Mouse (Mus musculus) kidney, adult 11 months (tissue): Measurements from ENCODE around the gene Atp6v1d.

Experiments used
- DNase-seq: peaks from one replicate; pipeline ENCODE4 v3.0.0; 2022

Atp6v1d gene

DNA sequence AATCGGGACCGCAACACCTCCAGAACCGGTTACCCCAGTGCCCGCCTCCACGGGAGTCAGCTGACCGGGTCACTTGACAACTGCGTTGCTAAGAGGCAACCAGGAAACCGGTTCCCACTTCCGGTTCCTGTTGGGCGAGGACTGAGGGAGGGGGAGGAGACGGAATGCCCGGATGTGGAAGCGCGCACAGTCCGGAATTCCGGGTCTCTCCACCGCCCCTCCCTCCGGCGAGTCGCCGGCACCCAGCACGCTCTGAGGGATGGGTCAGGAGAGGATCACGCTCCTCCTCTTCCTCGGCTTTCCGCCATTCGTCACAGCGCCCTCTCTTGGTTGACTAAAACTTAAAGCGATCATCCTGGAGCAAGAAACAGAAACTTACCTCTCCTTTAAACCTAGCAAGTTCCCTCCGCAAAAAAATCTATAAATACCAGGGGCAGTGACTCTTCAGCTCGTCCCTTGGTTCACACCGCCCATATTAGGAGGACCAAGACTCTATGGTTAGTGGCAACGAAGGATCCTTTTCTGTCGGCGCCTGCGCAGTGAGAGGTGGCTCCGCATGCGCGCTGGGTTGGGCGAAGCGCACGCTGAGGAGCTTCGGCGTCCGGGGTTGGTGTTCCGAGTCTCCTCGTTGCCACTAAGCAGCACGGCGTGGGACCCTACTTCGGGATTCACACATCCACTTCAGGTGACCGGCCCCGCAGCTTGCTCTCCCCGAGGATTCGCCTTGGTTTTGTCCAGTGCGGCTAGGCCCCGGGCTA, at the start of gene Atp6v1d, which contains the start of gene Eif2s1:
Gene Atp6v1d, minus strand, starts transcription at position 143 of the 758 bp plus-strand sequence.
Gene Eif2s1, plus strand, starts transcription at position 324 of the 758 bp plus-strand sequence.
- DNase-seq: peak; percentile 99

DNA sequence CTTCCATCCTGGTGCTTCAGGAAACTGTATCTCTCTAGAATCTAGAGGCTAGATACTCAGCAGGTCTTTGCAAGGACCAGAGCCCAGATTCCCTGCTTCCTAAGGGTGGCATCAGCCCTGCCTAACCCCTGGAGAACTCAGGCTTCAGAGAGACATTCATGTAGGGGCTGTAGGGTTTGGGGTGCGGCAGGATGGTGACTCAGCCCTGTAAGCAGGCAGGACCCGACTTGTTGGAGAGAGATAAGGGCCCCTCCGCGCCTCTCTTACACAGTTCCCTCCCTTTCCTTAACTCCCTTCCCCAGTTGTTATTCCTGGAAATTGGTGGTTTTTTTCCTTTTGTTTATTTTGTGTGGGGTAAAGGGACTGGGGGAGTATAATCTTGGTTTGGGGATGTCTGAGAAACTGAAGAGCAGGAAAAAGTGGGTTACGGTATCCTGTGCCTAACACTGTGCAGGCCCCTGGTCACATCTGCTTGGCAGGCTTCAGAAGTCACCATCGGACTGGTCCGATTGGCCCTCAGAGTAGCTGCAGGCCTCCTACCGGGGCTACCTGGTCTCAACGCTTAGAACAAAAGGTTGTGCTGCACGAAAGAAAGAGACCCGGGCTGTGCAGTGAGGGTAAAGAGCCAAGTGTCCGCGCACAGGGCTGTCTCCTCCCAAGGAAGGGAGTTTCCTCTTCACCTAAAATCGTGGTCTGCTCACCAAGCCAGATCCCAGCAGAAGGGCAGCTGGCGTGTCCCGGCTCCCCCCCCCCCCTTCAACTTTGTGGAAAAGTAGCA, 49.4 kb upstream of the Atp6v1d start:
- no peak for DNase-seq

DNA sequence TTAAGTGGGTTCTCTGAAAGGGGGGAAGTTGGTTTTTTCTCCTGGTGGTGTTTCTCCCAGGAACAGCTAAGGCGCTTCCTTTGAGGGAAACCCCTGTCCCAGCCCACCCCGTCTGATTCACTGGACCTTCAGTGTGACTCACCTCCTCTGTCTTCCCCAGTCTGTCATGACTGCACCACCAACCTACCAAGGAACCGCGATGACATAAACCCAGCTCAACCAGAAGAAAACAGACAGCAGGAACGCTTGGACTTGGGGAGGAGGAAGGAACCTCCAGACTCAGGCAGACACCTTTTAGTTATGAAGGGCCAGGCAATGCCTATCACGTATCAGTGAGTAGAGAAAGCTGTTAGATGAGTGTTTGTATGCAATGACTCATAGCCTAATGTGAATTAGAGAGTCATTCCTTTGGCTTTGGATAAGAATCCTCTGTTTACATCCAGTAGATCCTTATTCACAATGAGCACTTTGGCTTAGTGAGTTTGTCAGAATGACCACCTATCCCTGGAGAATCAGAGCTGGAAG, 46.7 kb upstream of the Atp6v1d start:
- DNase-seq: no peak

DNA sequence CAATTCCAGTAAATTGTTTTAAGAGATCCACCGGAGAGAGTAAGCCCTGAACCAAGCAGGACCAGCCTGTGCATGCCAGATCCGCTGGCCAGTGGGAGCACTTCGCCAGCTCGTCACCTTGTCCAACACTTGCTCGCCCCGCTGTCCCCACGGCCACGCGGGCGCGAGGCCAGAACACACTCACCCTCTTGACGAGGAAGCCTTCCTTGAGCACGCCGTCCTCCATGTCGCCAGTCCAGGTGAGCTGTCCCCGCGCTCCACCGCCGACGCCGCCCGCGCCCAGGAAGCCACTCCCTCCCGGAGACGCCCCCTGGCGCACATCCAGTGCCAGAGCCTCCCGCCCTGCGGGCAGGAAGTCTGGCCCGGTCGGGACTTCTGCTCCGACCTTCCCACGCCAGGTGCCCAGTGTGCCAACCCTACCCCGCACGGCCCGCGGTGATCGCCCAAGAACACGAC, 45.3 kb upstream of the Atp6v1d start, which contains the start of gene Plek2:
Gene Plek2, minus strand, starts transcription at position 258 of the 456 bp plus-strand sequence.
- DNase-seq: peak; percentile 71

DNA sequence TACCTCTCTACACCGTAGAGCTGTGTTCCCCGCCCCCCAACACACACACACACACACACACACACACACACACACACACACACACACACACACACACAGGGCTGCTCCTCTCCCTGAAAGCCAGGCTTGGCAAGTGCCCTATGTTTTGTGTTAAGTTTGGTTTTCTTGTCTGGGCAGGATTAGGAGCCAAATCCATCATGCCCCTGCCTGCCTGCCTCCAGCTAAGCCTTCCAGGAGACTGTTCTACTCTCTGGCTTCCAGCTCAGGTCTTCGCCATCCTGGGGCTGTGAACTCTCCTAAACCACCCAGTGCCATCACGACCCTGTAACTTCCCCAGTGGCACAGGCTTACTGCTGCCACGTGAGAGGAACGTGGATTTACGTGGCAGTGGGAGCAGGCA, 43.1 kb upstream of the Atp6v1d start:
- DNase-seq: no peak

DNA sequence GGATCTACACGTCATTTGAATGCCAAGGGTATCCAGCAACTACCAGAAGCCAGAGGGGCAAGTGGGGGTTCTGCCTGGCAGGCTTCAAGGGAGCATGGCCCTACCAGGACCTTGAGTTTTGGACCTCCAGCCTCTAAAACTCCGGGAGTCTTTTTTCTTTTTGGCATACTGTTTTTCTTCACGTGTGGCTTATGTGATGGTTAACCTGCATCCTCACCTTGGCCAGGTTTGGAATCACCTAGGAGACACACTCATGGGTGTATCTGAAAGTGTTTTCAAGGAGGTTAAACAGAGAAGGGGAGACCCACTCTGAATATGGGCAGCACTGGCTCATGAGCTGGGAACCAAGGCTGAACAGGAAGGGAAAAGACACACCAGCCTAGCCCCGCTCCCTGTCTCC, 41.9 kb upstream of the Atp6v1d start:
- no peak for DNase-seq

DNA sequence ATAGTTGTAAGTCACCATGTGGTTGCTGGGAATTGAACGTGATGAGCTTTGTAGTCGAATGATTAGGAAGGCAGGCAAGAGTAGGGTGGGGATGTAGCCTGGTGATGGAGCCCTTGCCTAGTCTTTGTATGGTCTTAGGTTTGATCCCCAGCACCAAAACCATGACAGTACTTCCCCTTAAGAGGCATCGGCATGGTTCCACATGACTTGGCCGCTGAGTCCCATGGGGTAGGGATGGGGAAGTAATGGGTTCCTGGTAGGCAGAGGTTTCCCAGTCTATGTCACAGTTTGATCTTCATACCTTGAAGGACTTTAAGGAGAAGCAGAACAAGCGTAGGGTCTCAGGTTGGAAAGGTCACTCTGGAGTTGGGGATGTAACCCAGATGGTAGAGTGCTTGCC, 40.0 kb upstream of the Atp6v1d start:
- no peak for DNase-seq

DNA sequence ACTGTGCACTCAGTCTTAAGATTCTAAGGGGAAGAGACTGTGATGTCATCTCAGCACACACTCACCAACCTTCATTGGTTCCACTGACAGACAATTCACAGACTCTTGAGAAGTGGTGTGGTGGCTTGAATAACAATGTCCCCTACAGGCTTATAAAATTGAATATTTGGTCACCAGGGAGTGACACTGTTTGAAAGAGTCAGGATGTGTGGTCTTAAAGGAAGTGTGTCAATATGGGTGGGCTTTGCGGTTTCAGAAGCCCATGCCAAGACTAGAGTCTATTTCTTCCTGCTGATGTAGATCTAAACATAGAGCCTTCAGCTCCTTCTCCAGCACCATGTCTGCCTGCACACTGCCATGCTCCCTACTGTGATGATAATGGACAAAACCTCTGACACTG, 36.4 kb upstream of the Atp6v1d start:
- DNase-seq: no peak

DNA sequence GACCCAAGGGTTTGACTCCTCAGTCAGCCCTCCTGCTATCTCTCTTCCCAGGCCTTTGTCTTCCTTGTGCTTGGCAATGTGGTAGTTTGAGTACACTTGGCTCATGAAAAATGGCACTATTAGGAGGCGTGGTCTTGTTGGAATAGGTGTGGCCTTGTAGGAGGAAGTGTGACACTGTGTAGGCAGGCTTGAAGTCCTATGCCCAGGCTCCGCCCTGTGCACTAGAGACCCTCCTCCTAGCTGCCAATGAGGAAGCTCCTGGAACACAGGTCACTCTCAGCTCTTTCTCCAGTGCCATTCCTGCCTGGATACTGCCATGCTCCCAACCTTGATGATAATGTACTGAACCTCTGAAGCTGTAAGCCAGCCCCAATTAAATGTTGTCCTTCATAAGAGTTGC, 29.7 kb upstream of the Atp6v1d start:
- DNase-seq: no peak

DNA sequence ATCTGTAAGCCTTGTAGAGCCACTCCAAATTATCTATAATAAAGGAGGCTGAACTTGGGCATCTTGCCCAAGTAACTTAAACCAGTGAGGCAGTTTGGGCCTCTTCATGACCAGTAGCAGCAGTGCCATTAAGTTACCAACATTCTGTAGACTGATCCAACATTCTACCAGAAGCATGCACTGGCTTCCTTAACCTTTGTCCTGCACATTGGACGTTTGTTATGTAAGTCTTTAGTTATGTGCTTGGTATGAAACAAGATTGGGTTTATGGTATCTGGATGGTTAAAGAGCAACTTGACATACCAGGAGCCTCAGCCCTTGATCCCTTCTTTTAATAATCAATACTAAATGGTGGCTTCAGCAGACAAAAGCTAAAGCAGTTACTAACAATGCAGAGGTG, 28.6 kb upstream of the Atp6v1d start:
- peak; percentile 31 for DNase-seq

DNA sequence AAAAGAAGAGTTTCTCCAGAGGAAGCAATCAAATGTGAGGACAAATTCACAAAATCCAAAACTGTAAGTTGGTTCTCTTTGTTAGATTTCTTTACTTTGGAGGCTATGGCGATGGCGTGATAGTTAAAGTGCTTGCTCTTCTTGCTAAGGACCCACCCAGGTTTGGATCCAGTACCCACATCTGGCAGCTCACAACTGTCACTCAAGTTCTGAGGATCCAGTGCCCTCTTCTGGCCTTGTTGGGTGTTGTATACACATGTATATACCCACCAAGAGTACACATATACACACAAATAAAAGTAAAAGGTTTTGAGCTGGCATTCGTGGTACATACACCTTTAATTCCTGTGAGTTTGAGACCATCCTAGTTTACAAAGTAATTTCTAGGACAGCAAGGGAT, 13.1 kb upstream of the Atp6v1d start:
- no peak for DNase-seq

DNA sequence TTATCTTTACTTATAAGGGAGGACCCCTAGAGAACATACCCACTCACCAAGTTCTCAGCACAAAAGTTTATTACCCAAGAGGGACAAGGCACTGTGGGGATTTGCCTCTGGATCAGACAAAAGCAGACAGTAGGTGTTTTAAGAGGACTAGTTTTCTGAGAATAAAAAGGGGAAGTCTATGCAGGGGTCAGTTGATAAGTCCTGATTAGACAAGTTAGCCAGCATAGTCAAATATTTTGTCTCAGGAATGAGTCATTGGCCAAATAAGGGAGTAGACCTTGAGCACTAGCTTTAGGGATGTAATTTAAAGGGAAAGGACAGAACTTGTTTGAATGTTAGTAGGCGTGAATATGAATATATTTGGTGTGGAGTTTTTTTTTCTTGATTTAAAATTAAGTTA, 6.7 kb upstream of the Atp6v1d start:
- DNase-seq: no peak

DNA sequence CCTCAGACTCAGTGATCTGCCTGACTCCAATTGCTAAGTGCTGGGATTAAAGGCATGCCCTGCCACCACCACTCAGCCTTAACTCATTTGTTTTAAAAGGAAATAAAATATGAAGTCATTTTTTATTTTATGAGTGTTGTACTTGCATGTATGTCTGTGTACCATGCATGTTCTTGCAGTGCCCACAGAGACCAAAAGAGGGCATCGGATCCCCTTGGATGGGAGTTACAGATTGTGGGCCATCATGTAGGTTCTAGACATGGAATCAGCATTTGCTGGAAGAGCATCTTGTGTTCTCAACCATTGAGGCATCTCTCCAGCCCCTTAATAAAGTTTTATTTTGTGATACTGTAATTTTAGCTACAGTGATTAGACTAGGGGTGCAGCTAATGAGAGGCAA, 4.0 kb upstream of the Atp6v1d start:
- DNase-seq: no peak

DNA sequence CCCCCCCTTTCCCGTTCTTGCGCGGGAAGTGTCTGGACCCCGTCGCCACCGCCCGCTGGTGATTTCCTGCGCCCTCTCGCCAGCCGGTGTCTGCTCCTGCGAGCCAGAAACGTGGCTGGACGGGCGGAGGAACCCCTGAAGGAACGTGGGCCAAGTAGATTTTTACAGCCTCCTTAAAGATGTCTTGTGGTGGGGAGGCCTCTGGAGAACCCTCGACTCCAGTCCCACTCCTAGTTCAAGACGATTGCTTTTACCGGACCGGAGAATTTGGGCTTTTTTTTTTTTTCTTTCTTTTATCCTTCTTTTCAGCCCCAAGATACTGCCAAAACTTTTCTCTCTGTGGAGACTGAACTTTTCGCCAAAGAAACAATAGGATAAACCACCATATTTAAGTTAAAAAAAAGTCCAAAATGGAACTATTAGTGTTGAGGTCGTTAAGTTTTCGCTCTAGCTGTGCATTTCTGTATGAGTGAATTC, 854 bp upstream of the Atp6v1d start:
- no peak for DNase-seq

DNA sequence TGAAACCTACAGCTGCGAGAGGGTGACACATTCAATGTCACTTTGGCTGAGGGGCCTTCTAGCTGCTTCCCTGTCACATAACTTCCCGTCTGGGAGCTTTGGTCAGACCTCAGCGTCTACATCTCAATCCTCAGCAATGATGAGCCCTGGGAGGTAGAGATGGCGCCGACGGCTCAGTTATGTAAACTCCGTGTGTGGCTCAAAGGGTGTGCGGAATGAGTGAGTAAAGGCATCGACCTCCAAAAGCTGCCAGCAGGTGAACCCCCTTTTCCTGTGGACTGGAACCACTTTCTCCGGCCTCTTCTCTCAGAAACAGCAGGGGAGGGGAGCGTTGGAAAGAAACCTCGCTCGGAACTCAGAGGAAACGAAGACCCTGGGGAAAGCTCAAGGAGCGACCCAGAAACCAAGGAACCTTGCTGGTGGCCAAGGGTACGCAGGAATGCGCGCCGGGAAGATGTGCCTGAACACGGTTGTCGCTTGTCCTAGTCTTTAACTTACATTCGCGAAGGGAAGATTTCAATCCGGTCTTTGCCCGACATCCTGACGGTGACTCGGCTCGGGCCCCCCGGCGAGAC, 430 bp downstream of the Atp6v1d start:
- no peak for DNase-seq

DNA sequence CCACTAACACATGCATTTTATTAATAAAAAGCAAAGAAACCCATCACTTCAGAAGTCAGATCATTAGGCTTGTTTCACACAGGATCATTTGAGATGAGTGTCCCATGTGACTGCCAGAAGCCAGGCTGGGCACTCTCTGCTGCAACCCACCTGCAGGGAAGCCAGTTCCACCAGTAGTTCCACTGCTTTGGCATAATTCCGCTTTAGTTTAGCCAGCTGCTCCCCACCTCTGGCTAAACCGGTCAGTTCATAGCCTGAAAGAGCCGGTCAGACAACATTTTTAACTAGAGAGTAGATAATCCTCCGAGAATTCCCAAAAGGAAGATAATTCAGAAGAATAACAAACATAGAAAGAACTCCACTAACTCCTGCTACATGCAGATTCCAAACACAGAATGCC, 13.2 kb downstream of the Atp6v1d start:
- DNase-seq: peak; percentile 10

DNA sequence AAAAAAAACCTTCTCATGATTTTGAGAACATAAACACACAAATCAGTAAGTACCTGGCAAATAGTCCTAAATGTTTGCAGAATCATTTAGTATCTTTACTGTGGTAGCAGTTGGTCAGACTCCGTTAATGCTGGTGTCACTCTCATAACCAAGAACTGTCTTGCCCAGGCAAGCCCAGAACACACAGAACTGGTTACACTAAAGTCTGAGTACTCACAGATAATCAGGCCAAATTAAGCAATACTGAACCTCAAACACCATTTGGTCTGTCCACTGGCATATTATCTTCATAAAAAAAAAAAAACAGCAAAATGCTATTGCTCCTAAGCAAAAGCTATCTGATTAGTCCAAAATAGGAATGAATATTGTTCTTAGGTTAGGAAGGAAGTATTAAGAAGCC, 19.0 kb downstream of the Atp6v1d start:
- no peak for DNase-seq

DNA sequence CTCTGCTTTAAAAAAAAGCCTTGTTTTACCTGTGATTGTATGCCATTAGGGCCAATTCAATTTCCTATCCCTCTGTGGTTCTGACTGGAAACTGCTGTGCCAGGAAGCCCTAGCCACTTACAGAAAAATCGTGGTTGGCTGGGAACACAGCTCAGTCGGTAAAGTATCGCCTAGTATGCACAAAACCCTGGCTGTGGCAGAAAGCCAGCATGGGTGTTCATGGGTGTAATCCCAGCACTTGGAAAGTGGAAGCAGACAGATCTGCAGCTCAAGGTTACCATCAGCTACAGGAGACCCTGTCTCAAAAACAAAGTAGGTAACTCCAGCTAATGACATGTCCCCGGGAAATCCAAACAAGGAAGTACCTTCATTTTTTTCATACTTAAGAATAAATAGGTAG, 21.5 kb downstream of the Atp6v1d start:
- no peak for DNase-seq

DNA sequence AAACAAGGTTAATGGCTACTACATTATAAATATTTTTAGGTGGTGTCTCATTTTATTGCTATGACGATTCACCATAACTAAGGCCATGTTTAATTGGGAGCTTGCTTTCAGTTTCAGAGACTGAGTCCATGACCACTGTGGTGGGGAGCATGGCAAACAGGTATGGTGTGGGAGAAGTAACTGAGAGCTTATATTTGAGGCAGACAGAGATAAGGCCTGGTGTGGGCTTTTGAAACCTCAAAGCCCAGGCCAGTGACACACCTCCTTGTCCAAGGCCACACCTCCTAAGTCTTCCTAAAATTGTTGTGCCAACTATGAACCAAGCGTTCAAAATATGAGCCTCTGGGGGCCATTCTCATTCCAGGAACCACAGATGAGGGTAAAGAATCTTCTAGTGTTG, 26.9 kb downstream of the Atp6v1d start:
- no peak for DNase-seq

DNA sequence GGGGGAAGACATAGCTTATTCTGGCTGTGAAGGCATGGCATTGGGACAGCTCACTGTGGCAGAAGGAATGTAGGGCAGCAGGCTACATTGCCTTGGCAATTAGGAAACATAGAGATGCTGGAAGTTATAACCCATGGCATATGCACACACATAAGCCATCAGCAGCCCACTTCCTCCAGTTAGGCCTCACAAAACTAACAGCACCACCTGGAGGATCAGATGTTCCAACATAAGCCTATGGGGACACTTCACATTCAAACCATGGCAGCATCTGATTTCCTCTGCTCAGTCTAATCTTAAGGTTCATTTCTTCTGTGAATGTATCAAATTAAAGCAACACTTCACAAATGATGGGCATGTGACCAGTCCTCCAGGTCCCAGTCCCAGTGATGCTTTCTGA, 47.0 kb downstream of the Atp6v1d start:
- DNase-seq: no peak

DNA sequence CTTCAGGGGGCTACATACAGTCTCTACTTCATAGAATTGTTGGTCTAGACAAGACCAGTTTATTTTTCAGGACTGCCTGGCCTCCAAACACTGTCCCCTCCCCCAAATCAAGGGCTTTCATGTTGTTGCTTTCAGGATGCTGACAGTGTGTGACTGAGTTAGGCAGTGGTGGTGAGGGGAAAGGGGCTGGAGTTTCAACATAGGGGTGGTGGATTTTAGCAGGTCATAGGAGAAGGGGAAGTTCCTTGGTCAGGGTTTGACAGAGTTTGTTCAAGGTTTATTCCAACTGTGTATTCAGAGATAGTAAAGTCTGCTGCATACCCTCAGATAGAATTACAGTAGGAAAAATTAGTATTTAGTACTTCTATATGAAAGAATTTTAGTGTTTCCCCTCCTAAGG, 59.6 kb downstream of the Atp6v1d start:
- no peak for DNase-seq

DNA sequence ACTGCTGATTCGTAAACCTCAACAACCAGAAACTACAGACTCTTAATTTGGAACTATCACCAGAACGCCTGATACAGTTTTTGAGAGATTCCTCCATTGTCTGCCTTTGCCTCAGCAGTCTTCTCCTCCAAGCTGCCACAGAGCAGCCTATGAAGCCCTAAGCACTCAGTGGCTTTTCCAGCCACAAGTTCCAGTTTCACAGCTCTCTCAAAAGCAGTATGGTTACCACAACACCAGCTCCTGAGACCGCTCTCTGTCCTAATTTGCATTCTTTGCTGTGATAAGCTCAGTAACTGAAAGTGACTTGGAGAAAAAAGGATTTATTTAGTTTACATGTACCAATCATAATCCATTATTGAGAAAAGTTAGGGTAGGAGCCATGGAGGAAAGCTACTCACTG, 61.4 kb downstream of the Atp6v1d start:
- no peak for DNase-seq

DNA sequence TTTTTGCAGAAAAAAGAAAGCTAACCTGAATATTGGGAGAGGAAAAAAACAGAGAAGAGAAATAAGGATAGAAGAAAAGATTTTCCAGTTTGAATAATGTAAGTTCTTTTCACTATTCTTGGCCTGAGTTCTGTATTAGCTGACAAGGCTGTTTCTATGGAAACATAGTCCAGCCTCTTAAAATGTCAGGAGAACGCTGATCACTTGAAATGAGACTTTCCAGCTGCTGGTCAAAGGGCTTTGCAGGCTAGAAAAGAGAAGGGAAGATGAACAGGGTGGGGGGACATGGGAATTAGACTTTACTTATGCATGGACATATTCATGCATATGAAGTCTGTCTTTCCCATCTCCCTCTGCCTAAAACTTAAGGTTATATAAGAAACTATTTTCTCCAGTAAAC, 67.2 kb downstream of the Atp6v1d start:
- DNase-seq: no peak

DNA sequence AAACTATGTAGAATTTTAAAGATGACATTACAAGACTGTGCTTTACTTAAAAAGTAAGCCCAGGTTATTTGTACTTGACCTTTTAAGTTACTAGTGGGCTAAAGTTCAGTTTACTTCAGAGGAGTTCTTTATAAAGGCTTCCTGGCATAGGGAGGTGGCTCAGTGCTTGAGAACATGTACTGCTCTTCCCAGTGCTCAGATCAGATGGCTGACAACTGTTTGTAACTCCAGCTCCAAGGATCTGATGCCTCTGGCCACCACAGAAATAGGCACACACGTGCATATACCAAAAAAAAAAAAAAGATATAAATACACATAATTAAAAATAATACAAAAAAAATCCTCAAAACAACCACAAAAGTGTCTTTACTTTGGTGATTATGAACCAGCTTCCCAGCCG, 70.6 kb downstream of the Atp6v1d start:
- DNase-seq: no peak
